Mouse (Mus musculus) heart, postnatal 0 days (tissue): ENCODE measurements around the gene St7l.
"Not testable (repeated sequence)": the region's sequence is repeated elsewhere in the genome, so short reads cannot be mapped to it uniquely, and the experiment has no call there.

Experiments
- CTCF ChIP-seq: IDR thresholded peaks from 2 replicates; pipeline ENCODE4 v1.5.1; 2016; ENCODE audit warnings: antibody characterized with exemption, control low read depth, low read depth
- EP300 ChIP-seq: IDR thresholded peaks from 2 replicates; pipeline ENCODE4 v1.6.1; 2016; ENCODE audit warnings: antibody characterized with exemption, low read depth

DNA sequence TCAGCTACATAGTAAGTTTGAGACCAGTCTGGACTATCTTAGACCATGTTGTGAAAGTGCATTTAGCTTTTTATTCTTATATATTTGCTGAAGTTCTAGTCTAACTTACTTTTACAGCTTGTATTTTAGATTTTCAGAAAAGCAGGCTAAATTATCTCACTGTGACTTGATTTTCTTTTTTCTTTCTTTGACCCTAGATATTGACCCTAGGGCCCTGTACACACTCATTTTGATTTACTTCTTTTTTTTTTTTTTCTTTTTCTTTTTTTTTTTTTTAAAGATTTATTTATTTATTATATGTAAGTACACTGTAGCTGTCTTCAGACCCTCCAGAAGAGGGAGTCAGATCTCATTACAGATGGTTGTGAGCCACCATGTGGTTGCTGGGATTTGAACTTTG is 2.9 kb downstream of the St7l start:
- not testable (repeated sequence) for TF ChIP-seq CTCF, EP300
